Mouse (Mus musculus): ENCODE data around the gene Ddit4.

Ddit4 gene

GRCm38 (mm10) chr10:59972534-59972933 is 20.9 kb upstream of the Ddit4 start:
- DNase-seq (ENCODE audit: low read depth, low spot score): peak; percentile 25

GRCm38 (mm10) chr10:59971813-59972212 is 20.2 kb upstream of the Ddit4 start:
- DNase-seq (ENCODE audit: low read depth, low spot score): no peak

GRCm38 (mm10) chr10:59970450-59971062 is 18.9 kb upstream of the Ddit4 start:
- DNase-seq (ENCODE audit: low read depth, low spot score): no peak

GRCm38 (mm10) chr10:59969821-59970449 is 18.3 kb upstream of the Ddit4 start:
- peak; percentile 97 for DNase-seq (ENCODE audit: low read depth, low spot score)

GRCm38 (mm10) chr10:59967309-59967942 is 15.8 kb upstream of the Ddit4 start:
- DNase-seq (ENCODE audit: low read depth, low spot score): peak; percentile 52

GRCm38 (mm10) chr10:59966743-59967142 is 15.1 kb upstream of the Ddit4 start:
- DNase-seq (ENCODE audit: low read depth, low spot score): no peak

GRCm38 (mm10) chr10:59965788-59966187 is 14.2 kb upstream of the Ddit4 start:
- DNase-seq (ENCODE audit: low read depth, low spot score): no peak

- DNase-seq (ENCODE audit: low read depth, low spot score): peak; percentile 28
Observed at GRCm38 (mm10) chr10:59965362-59965695, 13.7 kb upstream of the Ddit4 start.

- peak; percentile 55 for DNase-seq (ENCODE audit: low read depth, low spot score)
Observed at GRCm38 (mm10) chr10:59964504-59965361, 13.1 kb upstream of the Ddit4 start.

- no peak for DNase-seq (ENCODE audit: low read depth, low spot score)
Observed at GRCm38 (mm10) chr10:59963609-59964008, 12.0 kb upstream of the Ddit4 start.

GRCm38 (mm10) chr10:59959517-59959916 is 7.9 kb upstream of the Ddit4 start:
- peak; percentile 47 for DNase-seq (ENCODE audit: low read depth, low spot score)

GRCm38 (mm10) chr10:59958458-59958857 is 6.8 kb upstream of the Ddit4 start:
- DNase-seq (ENCODE audit: low read depth, low spot score): peak; percentile 93

- peak; percentile 80 for DNase-seq (ENCODE audit: low read depth, low spot score)
Observed at GRCm38 (mm10) chr10:59957171-59958149, 5.8 kb upstream of the Ddit4 start.

GRCm38 (mm10) chr10:59956681-59957080 is 5.0 kb upstream of the Ddit4 start:
- peak; percentile 68 for DNase-seq (ENCODE audit: low read depth, low spot score)

- DNase-seq (ENCODE audit: low read depth, low spot score): peak; percentile 64
Observed at GRCm38 (mm10) chr10:59953564-59954039, 2.0 kb upstream of the Ddit4 start.

GRCm38 (mm10) chr10:59952781-59953563 is 1.3 kb upstream of the Ddit4 start:
- peak; percentile 53 for DNase-seq (ENCODE audit: low read depth, low spot score)

- DNase-seq (ENCODE audit: low read depth, low spot score): peak; percentile 93
Observed at GRCm38 (mm10) chr10:59952152-59952780, 632 bp upstream of the Ddit4 start.

- peak; percentile 94 for DNase-seq (ENCODE audit: low read depth, low spot score)
Observed at GRCm38 (mm10) chr10:59950716-59951191, 880 bp downstream of the Ddit4 start.

Data from brain, adult 2 months (tissue).